Mouse (Mus musculus) ES-E14 (cell line): Measurements from ENCODE around the gene Usp27x. TPM values are rescaled to one million over a fixed set of nuclear protein-coding genes. Genes with fewer than 3 reads are reported as not detected.

Experiments used
- DNase-seq: peaks from one replicate; pipeline ENCODE4 v3.0.0-alpha.2; 2013; ENCODE audit warnings: low read depth, low spot score
- H3K27ac ChIP-seq: 2 replicates; pipeline ENCODE4 v1.5.1; 2012; ENCODE audit warnings: low read depth, mild to moderate bottlenecking, low read length, moderate library complexity, mixed read lengths; ENCODE audit not compliant: poor library complexity, insufficient read depth, severe bottlenecking
- H3K36me3 ChIP-seq: 2 replicates; pipeline ENCODE4 v1.6.1; 2012; ENCODE audit warnings: mild to moderate bottlenecking, low read length, moderate library complexity, mixed read lengths; ENCODE audit not compliant: control insufficient read depth, poor library complexity, insufficient read depth, severe bottlenecking
- H3K4me1 ChIP-seq, 2 experiments: fragments of 150-350 bp in 1 of 2; sonication (generic) in 1 of 2; 2 replicates each; pipeline ENCODE4 v1.6.1; 2012; ENCODE audit warnings: low read length in 2 of 2, mild to moderate bottlenecking in 1 of 2, mixed read lengths in 1 of 2; ENCODE audit not compliant: control insufficient read depth in 2 of 2, insufficient read depth in 2 of 2, poor library complexity in 1 of 2
- H3K4me3 ChIP-seq, 2 experiments: fragments of 150-350 bp in 1 of 2; sonication (generic) in 1 of 2; 2 replicates each; pipeline ENCODE4 v1.5.1; 2012; ENCODE audit warnings: low read length in 2 of 2, low read depth in 1 of 2, mild to moderate bottlenecking in 1 of 2, mixed read lengths in 1 of 2; ENCODE audit not compliant: insufficient read depth in 1 of 2, poor library complexity in 1 of 2, severe bottlenecking in 1 of 2
- H3K9ac ChIP-seq: 2 replicates; pipeline ENCODE4 v1.6.1; 2012; ENCODE audit warnings: low read depth, mild to moderate bottlenecking, low read length, mixed read lengths; ENCODE audit not compliant: poor library complexity, insufficient read depth, severe bottlenecking
- H3K9me3 ChIP-seq: fragments of 150-350 bp; sonication (generic); 2 replicates; pipeline ENCODE4 v1.6.1; 2012; ENCODE audit warnings: low read depth, mild to moderate bottlenecking, low read length; ENCODE audit not compliant: control insufficient read depth, insufficient read depth
- CHD2 ChIP-seq: IDR thresholded peaks from 2 replicates; pipeline ENCODE4 v1.6.1; 2014; ENCODE audit warnings: mild to moderate bottlenecking, low read depth, low read length, inconsistent platforms
- HCFC1 ChIP-seq: IDR thresholded peaks from 2 replicates; pipeline ENCODE4 v1.6.1; 2012; ENCODE audit warnings: low read length, inconsistent platforms, borderline replicate concordance; ENCODE audit not compliant: insufficient read depth
- MAFK ChIP-seq: IDR thresholded peaks from 2 replicates; pipeline ENCODE4 v1.6.1; 2014; ENCODE audit warnings: mild to moderate bottlenecking, low read depth, low read length, inconsistent platforms; ENCODE audit not compliant: insufficient read depth
- ZC3H11A ChIP-seq: IDR thresholded peaks from 2 replicates; pipeline ENCODE4 v1.6.1; 2012; ENCODE audit warnings: low read depth, mild to moderate bottlenecking, inconsistent platforms, low read length, borderline replicate concordance
- ZNF384 ChIP-seq: IDR thresholded peaks from 2 replicates; pipeline ENCODE4 v1.6.1; 2012; ENCODE audit warnings: low read depth, low read length, inconsistent platforms
- in situ Hi-C, 2 experiments: fragments of 600-800 bp; cut with MboI; formaldehyde crosslinking; loops; one replicate each; pipeline ENCODE4 v1.15.1; 2025; ENCODE audit warnings: low sequenced_read_pairs in 2 of 2, inconsistent platforms in 1 of 2; ENCODE audit not compliant: unreplicated experiment in 2 of 2
- total RNA-seq: library from RNA; depleted of rRNA; stranded (reverse); fragments of 300-350 nt; gene quantifications from 2 replicates; pipeline ENCODE4 v1.2.3, GENCODE M21; 2012; rRNA removed

The Usp27x gene
- total RNA-seq, result 4.0 and 5.1 TPM in 2 replicates

DNA sequence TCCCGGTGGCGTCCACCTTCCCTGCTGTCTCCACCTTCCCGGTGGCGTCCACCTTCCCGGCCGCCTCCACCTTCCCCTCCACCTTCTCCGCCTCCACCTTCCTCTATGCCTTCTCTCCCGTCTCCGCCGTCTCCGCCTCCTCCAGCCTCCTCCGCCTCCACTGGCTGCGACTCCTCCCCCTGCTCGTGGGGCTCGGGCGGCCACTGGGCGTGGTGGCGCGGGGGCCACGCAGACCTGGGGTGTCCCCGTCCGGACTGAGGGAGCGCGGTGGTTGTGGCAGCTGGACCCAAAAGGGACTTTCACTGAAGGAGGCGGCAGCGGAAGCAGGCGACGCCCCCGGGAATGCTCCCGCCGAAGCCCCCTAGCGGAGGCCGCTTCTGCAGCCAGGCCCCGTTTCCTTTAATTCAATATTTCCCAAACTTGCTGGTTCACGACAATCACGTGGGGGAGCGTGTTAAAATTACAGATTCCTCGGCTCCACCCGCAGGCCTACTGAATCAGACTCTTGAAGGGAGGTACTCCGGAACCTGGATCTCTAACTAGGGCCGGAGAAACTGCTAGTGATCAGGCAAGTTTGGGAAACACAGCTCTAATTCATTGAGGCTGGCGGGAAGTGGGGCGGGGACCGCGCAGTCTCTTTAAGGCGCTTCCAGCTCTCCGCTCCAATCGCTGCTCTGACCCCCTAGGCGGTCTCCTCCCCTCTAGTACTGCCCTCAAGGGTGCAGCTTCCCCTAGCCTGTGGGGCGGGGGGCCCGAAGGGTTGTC is at the start of gene Usp27x:
Gene Usp27x (minus strand): TSS at position 115 of the 765 bp plus-strand sequence.
- H3K4me3 ChIP-seq, result peak within 1 kb of the TSS; percentile 77 to 86
- peak within 1 kb of the TSS; percentile 57 for H3K27ac ChIP-seq
- in situ Hi-C loops, result no loop called here
- no peaks in the 10 kb centered on the region; a peak in 1 of 4 replicates for H3K4me1 ChIP-seq
- H3K36me3 ChIP-seq, result peaks cover 5% of the 10 kb centered on the region; the same call in 1 of the 2 replicates
- TF ChIP-seq CHD2 (no peak), ZC3H11A (no peak), HCFC1 (no peak), ZNF384 (no peak), MAFK (no peak)
- H3K9me3 ChIP-seq, result no peaks in the 10 kb centered on the region
- peak; percentile 41 for DNase-seq
- peak within 1 kb of the TSS; percentile 82 for H3K9ac ChIP-seq

DNA sequence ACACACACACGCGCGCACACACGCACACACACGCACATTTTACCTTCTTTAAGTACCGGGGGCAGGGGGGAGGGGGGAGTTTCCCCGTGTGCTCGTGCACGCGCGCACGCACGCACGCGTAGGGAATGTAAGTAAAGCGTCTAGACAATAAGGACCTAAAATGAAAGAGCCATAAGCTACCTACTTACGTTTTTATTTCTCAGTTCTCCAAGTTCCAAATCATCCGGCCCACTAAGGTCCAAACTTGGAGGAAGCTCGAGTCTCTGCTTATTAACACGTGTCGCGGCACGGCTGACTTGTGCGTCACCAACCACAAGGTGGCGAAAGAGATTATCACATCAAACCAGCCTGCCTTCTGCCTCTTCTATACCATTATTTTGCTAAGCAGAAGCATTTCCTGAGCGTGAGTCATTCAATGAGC is 47.1 kb upstream of the Usp27x start:
- Histone ChIP-seq H3K27ac (peak overlapping the region; percentile 65; the same call in 1 of the 2 replicates), H3K36me3 (no peaks in the 10 kb centered on the region), H3K9ac (peak overlapping the region; percentile 90), H3K4me3 (peak overlapping the region; percentile 74 to 82), H3K9me3 (no peaks in the 10 kb centered on the region), H3K4me1 (no peaks in the 10 kb centered on the region)
- in situ Hi-C loops, result no loop called here
- DNase-seq, result peak; percentile 45
- TF ChIP-seq ZNF384 (no peak), ZC3H11A (peak; percentile 58; the same call in 1 of the 2 replicates), HCFC1 (0 out of 2 replicates have a peak, but pooled peaks have one; percentile 24)

DNA sequence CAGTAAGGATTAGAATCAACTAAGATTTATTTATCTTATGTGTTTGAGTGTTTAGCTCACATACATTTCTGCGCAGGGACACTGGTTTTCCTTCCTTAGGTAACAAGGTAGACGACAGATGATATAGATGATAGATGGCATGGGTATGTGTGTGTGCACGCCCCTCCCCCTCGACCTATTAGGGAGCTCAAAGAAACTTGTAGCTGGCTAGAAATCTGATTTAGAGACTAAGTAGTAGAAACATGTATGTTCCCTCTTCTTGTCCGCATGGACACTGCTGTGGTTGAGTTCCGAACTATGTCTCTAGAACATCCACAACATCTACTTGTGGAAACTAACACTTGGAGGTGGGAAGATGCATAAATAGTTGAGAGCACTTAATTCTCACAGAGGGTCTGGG is 46.5 kb upstream of the Usp27x start:
- peak overlapping the region; percentile 74 to 82 for H3K4me3 ChIP-seq
- peak overlapping the region; percentile 90 for H3K9ac ChIP-seq
- H3K36me3 ChIP-seq, result no peaks in the 10 kb centered on the region
- DNase-seq, result no peak
- H3K4me1 ChIP-seq, result no peaks in the 10 kb centered on the region
- in situ Hi-C loops, result no loop called here
- peak overlapping the region; percentile 65; the same call in 1 of the 2 replicates for H3K27ac ChIP-seq
- no peaks in the 10 kb centered on the region for H3K9me3 ChIP-seq
- TF ChIP-seq ZNF384 (no peak), CHD2 (no peak), HCFC1 (no peak), MAFK (no peak), ZC3H11A (no peak)

DNA sequence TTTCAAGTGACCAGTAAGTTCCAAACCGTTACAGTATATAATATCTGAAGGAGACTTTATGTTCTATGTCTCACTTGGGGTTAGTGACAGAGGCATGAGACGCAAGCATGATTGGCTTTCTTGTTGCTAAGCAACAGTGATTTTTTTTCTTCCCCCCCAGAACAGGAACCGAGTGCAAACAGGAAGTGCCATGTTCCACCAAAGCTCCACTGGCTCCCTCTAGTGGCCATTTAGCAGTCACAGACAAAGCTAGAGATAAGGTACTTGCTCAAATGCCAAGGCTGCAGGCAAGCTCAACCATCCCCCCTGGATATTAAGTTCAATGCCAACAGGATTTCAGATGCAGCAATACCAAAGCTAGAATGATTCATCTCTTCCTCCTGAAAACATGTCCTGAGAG is 45.4 kb upstream of the Usp27x start:
- in situ Hi-C loops, result no loop called here
- H3K9ac ChIP-seq, result no peak overlapping the region
- H3K9me3 ChIP-seq, result no peaks in the 10 kb centered on the region
- no peaks in the 10 kb centered on the region for H3K36me3 ChIP-seq
- H3K4me3 ChIP-seq, result no peak overlapping the region
- peak; percentile 67 for DNase-seq
- H3K27ac ChIP-seq, result no peak overlapping the region
- no peaks in the 10 kb centered on the region for H3K4me1 ChIP-seq
- TF ChIP-seq ZNF384 (peak; percentile 92), CHD2 (no peak)

DNA sequence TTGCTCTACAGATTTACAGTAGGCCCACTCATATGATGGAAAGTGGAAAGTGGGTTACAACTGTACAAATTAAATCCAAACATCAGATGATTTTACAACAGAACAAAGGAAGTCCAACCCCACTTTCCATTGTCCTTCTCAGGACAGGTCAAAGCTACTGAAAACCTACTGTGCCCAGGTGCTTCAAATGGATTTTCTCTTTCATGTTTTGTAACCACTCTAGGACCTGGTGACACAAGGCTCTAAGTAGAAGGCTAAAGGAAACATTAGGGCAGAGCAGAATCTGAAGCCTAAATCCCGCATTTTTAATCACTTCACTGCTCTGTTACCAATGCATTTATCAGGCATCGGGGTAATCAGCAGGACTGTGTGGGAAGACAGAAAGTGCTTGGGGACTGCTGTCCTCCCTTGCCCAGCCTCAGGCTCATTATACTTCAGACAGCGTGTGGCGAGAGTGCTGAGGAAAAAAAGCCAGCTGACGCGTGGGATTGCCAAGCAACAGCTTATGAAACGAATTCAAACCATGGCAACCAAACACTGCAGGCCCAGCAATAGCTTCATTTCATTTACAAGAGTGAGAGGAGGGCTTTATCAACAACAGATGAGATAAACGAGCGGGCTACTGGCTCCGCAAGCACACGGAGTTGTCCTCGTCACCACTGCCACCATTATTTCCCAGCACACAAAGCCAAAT is 40.7 kb upstream of the Usp27x start:
- Histone ChIP-seq H3K27ac (no peak overlapping the region), H3K9me3 (no peaks in the 10 kb centered on the region), H3K36me3 (no peaks in the 10 kb centered on the region), H3K4me3 (no peak overlapping the region), H3K4me1 (0 out of 4 replicates have a peak, but pooled peaks cover 0 to 2% of the 10 kb centered on the region in 2 experiments), H3K9ac (no peak overlapping the region)
- no peak for TF ChIP-seq ZNF384
- no peak for TF ChIP-seq ZC3H11A
- TF ChIP-seq MAFK, result no peak
- in situ Hi-C loops, result no loop called here
- no peak for DNase-seq
